Mouse (Mus musculus) testis, adult 2 months (tissue): ENCODE data around the gene Hpgds. TPM values are rescaled to one million over a fixed set of nuclear protein-coding genes. Genes with fewer than 3 reads are reported as not detected.
A peak's percentile ranks its signal among the peaks of the same experiment; 100 is the strongest.

ENCODE experiments used
- H3K27ac ChIP-seq: fragments of 200-500 bp; 2 replicates; pipeline ENCODE4 v1.5.1; 2012; ENCODE audit warnings: low read depth, low read length; ENCODE audit not compliant: control insufficient read depth, insufficient read depth
- H3K27me3 ChIP-seq: fragments of 200-500 bp; 2 replicates; pipeline ENCODE4 v1.6.1; 2012; ENCODE audit warnings: mild to moderate bottlenecking, low read length, moderate library complexity; ENCODE audit not compliant: control insufficient read depth, insufficient read depth
- H3K36me3 ChIP-seq: fragments of 200-500 bp; 2 replicates; pipeline ENCODE4 v1.6.1; 2012; ENCODE audit warnings: mild to moderate bottlenecking, low read length; ENCODE audit not compliant: control insufficient read depth, insufficient read depth
- H3K4me1 ChIP-seq: fragments of 200-500 bp; 2 replicates; pipeline ENCODE4 v1.6.1; 2012; ENCODE audit warnings: low read length; ENCODE audit not compliant: control insufficient read depth, insufficient read depth
- H3K4me3 ChIP-seq: fragments of 200-500 bp; 2 replicates; pipeline ENCODE4 v1.5.1; 2012; ENCODE audit warnings: low read depth, mild to moderate bottlenecking, low read length, moderate library complexity, mixed read lengths; ENCODE audit not compliant: control insufficient read depth
- CTCF ChIP-seq: fragments of 200-500 bp; IDR thresholded peaks from 2 replicates; pipeline ENCODE4 v1.5.1; 2012; ENCODE audit warnings: low read depth, mild to moderate bottlenecking, inconsistent platforms, low read length, moderate library complexity; ENCODE audit not compliant: control insufficient read depth, insufficient read depth, insufficient replicate concordance
- POLR2A ChIP-seq: fragments of 200-500 bp; IDR thresholded peaks from 2 replicates; pipeline ENCODE4 v1.6.1; 2012; ENCODE audit warnings: low read depth, mild to moderate bottlenecking, inconsistent platforms, low read length, moderate library complexity; ENCODE audit not compliant: control insufficient read depth
- polyA plus RNA-seq: library from polyadenylated mRNA; depleted of rRNA; stranded (reverse); fragments of >200 nt; gene quantifications from 2 replicates; pipeline ENCODE4 v1.2.3, GENCODE M21; 2012; rRNA removed

The Hpgds gene
- polyA plus RNA-seq, 1 experiment = 0.12 TPM

DNA sequence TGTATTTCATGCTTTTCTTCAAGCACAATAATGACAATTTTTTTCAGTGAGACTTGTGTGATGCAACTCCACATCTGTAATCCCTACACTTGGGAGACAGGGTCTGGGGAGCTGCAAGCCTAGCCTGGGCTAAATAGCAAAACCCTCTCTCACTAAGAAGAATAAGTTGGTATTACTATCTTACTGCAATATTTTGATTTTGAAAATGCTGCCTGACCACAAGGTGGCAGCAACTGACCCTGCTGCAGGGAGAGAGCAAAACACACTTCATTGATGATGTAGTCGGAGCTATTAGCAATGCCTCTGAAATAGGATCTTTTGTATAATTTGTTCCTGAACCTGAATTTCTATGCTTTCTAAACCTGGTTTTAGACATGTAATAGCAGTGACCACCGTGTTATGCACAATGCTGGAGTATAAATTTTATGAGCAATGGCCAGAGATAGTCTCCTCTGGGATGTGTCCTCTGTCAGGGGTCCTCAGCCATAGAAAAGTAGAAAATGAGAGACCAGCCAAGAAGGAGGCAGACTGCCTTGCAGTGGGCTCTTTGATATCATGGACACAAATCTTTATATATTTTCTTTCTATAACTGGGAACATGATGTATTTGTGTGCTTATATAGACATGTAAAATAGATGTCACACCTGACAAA is 18.5 kb downstream of the Hpgds start:
- H3K4me3 ChIP-seq = no peak overlapping the region
- H3K27me3 ChIP-seq = no peaks in the 10 kb centered on the region
- no peak for TF ChIP-seq POLR2A
- TF ChIP-seq CTCF = peak; percentile 14; the same call in 1 of the 2 replicates
- H3K27ac ChIP-seq = no peak overlapping the region
- no peaks in the 10 kb centered on the region for H3K4me1 ChIP-seq
- H3K36me3 ChIP-seq = no peaks in the 10 kb centered on the region

DNA sequence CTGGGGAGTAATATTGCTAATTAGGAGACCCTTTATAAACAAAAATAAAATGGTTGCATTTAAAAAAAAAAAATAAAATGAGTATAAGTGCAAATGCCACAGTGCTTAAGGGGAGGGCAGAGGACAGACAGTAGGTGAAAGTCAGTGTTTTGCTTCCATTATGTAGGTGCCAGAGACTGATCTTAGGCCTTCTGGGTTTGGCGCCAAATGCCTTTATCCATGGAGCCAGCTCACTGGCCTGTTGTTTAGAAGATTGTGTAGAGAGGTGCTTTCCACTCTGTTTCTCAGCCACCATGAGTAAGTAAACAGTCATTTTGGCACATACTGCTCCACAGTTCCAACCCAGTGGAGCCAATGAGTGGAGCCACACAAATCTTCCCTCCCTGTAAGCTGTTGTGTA is 27.2 kb downstream of the Hpgds start:
- H3K27me3 ChIP-seq = no peaks in the 10 kb centered on the region
- no peaks in the 10 kb centered on the region for H3K4me1 ChIP-seq
- no peak overlapping the region for H3K27ac ChIP-seq
- H3K4me3 ChIP-seq = no peak overlapping the region
- H3K36me3 ChIP-seq = no peaks in the 10 kb centered on the region
- TF ChIP-seq POLR2A (no peak), CTCF (no peak)

DNA sequence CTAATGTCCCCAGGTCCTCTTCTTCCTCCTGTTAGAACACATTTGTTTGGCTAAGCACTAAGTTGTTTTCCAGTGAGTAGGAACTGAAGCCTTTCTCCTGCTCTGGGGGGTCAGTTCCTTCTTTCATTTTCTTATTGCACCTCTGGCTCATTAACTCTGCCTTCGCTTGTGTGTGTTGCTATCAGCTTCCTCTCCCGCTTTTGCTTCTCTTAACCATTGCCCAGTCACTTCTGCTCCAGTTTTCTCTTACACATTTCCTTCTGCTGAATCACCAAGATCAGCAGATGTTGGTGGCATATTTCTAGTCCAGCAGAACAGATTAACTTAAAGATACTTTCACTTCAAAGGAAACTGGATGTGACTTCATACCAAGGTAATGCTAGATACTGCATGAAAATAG is 29.8 kb downstream of the Hpgds start:
- H3K36me3 ChIP-seq = no peaks in the 10 kb centered on the region
- no peaks in the 10 kb centered on the region for H3K4me1 ChIP-seq
- TF ChIP-seq CTCF (no peak), POLR2A (no peak)
- no peaks in the 10 kb centered on the region for H3K27me3 ChIP-seq
- H3K4me3 ChIP-seq = no peak overlapping the region
- H3K27ac ChIP-seq = no peak overlapping the region

DNA sequence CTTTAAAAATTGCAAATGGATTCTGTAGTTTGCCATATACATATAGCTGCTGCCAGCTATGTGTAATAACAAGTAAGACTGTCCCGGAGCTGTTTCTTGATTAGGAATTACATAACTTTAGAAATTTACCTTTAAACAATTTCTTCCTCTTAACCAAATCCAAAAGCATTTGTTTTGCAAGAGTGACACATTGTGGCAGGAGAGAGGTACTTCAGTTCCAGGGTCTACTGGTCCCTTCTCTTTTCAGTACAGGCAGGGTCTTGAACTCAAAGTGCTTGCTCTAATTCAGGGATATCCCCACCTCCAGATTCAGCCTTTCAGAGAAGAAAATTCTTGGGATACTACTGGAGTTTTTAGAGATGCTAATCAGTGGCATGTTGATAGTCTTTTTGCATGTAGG is 65.6 kb downstream of the Hpgds start:
- TF ChIP-seq CTCF (no peak), POLR2A (no peak)
- H3K27ac ChIP-seq = no peak overlapping the region
- H3K4me3 ChIP-seq = no peak overlapping the region
- H3K4me1 ChIP-seq = no peaks in the 10 kb centered on the region
- H3K36me3 ChIP-seq = no peaks in the 10 kb centered on the region
- H3K27me3 ChIP-seq = no peaks in the 10 kb centered on the region

DNA sequence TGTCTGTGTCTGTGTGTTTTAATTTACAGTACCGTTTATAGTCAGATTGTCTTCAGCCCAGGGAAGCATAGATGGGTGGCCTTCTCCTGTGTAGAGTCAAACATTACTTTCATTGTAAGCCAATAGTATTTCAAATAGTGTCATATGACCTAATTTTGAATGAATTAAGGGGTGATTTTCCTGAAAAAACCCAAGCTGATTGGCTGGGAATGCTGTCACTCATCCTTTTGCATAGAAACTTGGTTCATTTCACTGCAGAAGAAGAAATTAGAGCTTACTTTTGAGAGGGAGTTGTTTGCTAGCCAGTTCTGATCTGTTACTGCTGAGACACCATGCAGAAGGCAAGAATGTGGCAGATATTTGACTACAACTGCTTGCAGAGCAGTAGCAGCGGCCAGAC is 69.5 kb downstream of the Hpgds start:
- TF ChIP-seq POLR2A (no peak), CTCF (no peak)
- Histone ChIP-seq H3K27ac (no peak overlapping the region), H3K4me1 (no peaks in the 10 kb centered on the region), H3K27me3 (no peaks in the 10 kb centered on the region), H3K36me3 (no peaks in the 10 kb centered on the region), H3K4me3 (peak overlapping the region; percentile 9; the same call in 1 of the 2 replicates)

Other genes starting within 250 kb of the Hpgds start
- 6.7 and 9.1 TPM in 2 replicates for gene Smarcad1, start 102.3 kb downstream of the Hpgds start, polyA plus RNA-seq
- not detected in 2 replicates for gene C130060K24Rik, start 236.2 kb upstream of the Hpgds start, polyA plus RNA-seq